Mouse (Mus musculus) neutrophil, adult 59 days (primary cell): ENCODE measurements around the gene Lpin1. TPM values are rescaled to one million over a fixed set of nuclear protein-coding genes. Genes with fewer than 3 reads are reported as not detected.

Experiments
- total RNA-seq, 2 experiments: library from RNA; stranded (reverse); gene quantifications; 1 replicate in 1 of 2; 2 replicates in 1 of 2; pipeline ENCODE4 v1.2.4; 2023

The Lpin1 gene
- total RNA-seq, result 1 to 10 TPM; 6.1 to 6.7 TPM

GRCm38 (mm10) chr12:16610936-16611335 lies at the start of gene Lpin1:
TSS of gene Lpin1 (minus strand) at chr12:16610966.

GRCm38 (mm10) chr12:16653332-16654093 lies 42.7 kb upstream of the Lpin1 start, which contains the start of gene Ntsr2:
TSS of gene Ntsr2 (plus strand) at chr12:16653382.

Other genes with a start within 250 kb of the Lpin1 start
- not detected for gene Ntsr2, start 42.4 kb upstream of the Lpin1 start, total RNA-seq
- under 1 TPM in 1 of 2 experiments, not detected in 1; 0.22 TPM for gene Greb1, start 189.9 kb upstream of the Lpin1 start, total RNA-seq
- gene E2f6, start 200.0 kb upstream of the Lpin1 start, total RNA-seq, result 10 to 100 TPM; 11.9 to 12.0 TPM